Mouse (Mus musculus) cortical plate, adult 2 months (tissue): Measurements from ENCODE around the gene Ppih. TPM values are rescaled to one million over a fixed set of nuclear protein-coding genes. Genes with fewer than 3 reads are reported as not detected.
A peak's percentile ranks its signal among the peaks of the same experiment; 100 is the strongest.

Experiments used
- H3K27ac ChIP-seq: fragments of 200-500 bp; 2 replicates; pipeline ENCODE4 v1.5.1; 2012; ENCODE audit warnings: low read length, control low read depth, inconsistent platforms; ENCODE audit not compliant: insufficient read depth
- H3K4me1 ChIP-seq: fragments of 200-500 bp; 2 replicates; pipeline ENCODE4 v1.6.1; 2011; ENCODE audit warnings: low read length; ENCODE audit not compliant: control insufficient read depth, insufficient read depth
- H3K4me3 ChIP-seq: fragments of 200-500 bp; 2 replicates; pipeline ENCODE4 v1.5.1; 2011; ENCODE audit warnings: mild to moderate bottlenecking, low read length, control low read depth; ENCODE audit not compliant: insufficient read depth
- CTCF ChIP-seq: fragments of 200-500 bp; IDR thresholded peaks from 2 replicates; pipeline ENCODE4 v1.5.1; 2011; ENCODE audit warnings: mild to moderate bottlenecking, control low read depth, low read length; ENCODE audit not compliant: insufficient read depth; ENCODE audit errors: extremely low read depth
- POLR2A ChIP-seq: fragments of 200-500 bp; IDR thresholded peaks from 2 replicates; pipeline ENCODE4 v1.6.1; 2011; ENCODE audit warnings: mild to moderate bottlenecking, low read length, control low read depth; ENCODE audit not compliant: insufficient read depth; ENCODE audit errors: extremely low read depth
- polyA plus RNA-seq: library from polyadenylated mRNA; depleted of rRNA; stranded (reverse); fragments of >200 nt; gene quantifications from 2 replicates; pipeline ENCODE4 v1.2.3, GENCODE M21; 2012; rRNA removed

Gene Ppih
- polyA plus RNA-seq = 21.6 and 24.5 TPM in 2 replicates

GRCm38 (mm10) chr4:119320131-119320830 is at the start of gene Ppih:
Gene Ppih (minus strand): TSS chr4:119320546.
- Histone ChIP-seq H3K4me3 (peak within 1 kb of the TSS; percentile 45), H3K4me1 (peaks cover 3% of the 10 kb centered on the region; the same call in 1 of the 2 replicates), H3K27ac (peak within 1 kb of the TSS; percentile 62; the same call in 1 of the 2 replicates)
- peak; percentile 98 for TF ChIP-seq POLR2A
- no peak for TF ChIP-seq CTCF

DNA sequence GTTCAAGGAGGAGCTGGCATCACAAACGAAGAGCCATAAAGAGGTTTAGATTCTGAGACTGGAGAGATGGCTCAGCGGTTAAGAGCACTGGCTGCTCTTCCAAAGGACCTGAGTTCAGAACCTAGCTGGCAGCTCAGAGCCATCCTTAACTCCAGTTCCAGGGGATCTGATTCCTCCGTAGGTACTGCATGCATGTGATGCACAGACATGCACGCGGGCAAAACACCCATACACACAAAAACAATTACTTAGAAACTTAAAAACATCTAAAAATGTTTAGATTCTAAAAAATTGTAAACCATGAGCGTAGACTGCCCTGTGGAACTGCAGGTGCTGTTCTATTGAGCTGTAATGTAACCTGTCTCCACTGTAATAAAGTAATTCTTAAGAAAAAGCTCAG is 49.1 kb upstream of the Ppih start:
- no peak overlapping the region for H3K27ac ChIP-seq
- no peak overlapping the region for H3K4me3 ChIP-seq
- no peak for TF ChIP-seq CTCF
- H3K4me1 ChIP-seq = no peaks in the 10 kb centered on the region

GRCm38 (mm10) chr4:119366758-119367526 is 46.6 kb upstream of the Ppih start:
- H3K4me1 ChIP-seq = no peaks in the 10 kb centered on the region
- TF ChIP-seq CTCF (no peak), POLR2A (no peak)
- no peak overlapping the region for H3K27ac ChIP-seq
- no peak overlapping the region for H3K4me3 ChIP-seq

- H3K27ac ChIP-seq = no peak overlapping the region
- no peaks in the 10 kb centered on the region for H3K4me1 ChIP-seq
- no peak overlapping the region for H3K4me3 ChIP-seq
- TF ChIP-seq POLR2A (no peak), CTCF (no peak)
These were observed 41.9 kb upstream of the Ppih start for GRCm38 (mm10) chr4:119362231-119362630.

- Histone ChIP-seq H3K27ac (no peak overlapping the region), H3K4me3 (peak overlapping the region; percentile 7; the same call in 1 of the 2 replicates), H3K4me1 (no peaks in the 10 kb centered on the region)
- TF ChIP-seq POLR2A (no peak), CTCF (no peak)
These were observed 39.0 kb upstream of the Ppih start for GRCm38 (mm10) chr4:119359196-119359971.

DNA sequence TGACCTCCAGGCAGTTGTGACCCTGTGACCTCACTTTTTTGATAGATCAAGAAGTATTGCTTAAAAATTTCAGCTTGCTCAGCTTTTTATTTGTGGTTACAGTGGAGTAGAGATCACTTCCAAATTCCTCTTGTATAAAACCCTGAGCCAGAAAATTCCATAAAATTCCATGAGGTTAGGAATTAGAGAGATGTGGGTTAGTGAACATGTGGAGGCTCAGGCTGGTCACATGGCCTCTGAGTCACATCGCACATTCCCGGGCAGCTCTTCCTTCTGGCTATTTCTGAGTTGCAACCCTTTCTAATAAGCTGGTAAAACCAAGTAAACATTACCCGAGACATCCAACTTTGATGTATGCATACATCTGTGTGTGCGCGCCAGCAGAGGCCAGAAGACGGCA is 25.2 kb upstream of the Ppih start:
- no peaks in the 10 kb centered on the region; the same call in 1 of the 2 replicates for H3K4me1 ChIP-seq
- TF ChIP-seq CTCF = no peak
- TF ChIP-seq POLR2A = no peak
- H3K27ac ChIP-seq = no peak overlapping the region
- H3K4me3 ChIP-seq = no peak overlapping the region

DNA sequence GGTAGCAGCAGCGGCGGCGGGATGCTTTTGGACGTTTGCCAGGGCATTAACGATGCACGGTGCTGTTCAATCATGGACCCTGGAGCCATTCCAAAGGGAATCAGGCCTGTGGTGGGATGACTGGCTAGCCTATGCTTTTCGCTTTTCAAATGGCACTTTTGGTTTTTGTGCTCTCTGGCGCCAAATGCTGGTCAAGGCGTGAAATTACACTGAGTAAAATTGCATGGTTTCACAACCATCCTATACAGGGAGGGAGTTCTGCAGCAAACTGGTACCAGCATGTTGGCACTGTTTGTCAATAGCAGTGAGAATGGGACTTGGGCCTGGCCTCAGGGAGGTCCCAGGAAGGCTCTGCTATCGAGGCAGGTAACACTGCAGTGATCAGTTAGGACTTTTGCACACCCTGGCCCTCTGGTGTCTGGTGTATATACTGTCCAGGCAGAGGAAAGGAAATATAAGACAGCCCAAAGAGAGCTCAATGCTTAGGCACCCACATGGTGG is 18.6 kb upstream of the Ppih start:
- no peak for TF ChIP-seq POLR2A
- peak; percentile 59 for TF ChIP-seq CTCF
- Histone ChIP-seq H3K4me3 (no peak overlapping the region), H3K4me1 (no peaks in the 10 kb centered on the region), H3K27ac (no peak overlapping the region)

- no peaks in the 10 kb centered on the region for H3K4me1 ChIP-seq
- no peak overlapping the region for H3K27ac ChIP-seq
- H3K4me3 ChIP-seq = no peak overlapping the region
- TF ChIP-seq POLR2A = no peak
- no peak for TF ChIP-seq CTCF
These were observed 18.1 kb upstream of the Ppih start for GRCm38 (mm10) chr4:119338422-119338821.

DNA sequence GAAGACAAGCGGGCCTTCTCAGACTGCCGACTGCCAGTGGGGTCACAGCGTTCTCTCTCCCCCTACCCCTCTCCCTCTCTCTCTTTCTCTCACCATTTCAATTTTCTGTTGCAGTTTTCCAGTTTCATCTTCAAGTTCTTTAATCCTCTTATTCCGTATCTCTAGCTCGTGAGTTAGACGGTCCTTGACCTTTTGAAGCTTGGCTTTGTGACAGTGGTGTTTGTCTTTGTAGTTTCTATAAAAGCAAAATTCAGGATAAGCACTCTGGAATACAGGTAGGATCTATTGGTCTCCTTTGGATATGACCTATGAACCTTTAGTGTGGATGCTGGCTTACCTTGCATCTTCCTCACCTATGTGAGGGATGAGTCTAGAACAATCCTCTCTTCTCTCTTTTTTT is 13.1 kb upstream of the Ppih start:
- TF ChIP-seq POLR2A (no peak), CTCF (no peak)
- Histone ChIP-seq H3K4me3 (no peak overlapping the region), H3K4me1 (no peaks in the 10 kb centered on the region), H3K27ac (no peak overlapping the region)
